Mouse (Mus musculus): ENCODE results near the gene Fgfr2.
"Not testable (repeated sequence)": the region's sequence is repeated elsewhere in the genome, so short reads cannot be mapped to it uniquely, and the experiment has no call there.

The Fgfr2 gene

GRCm38 (mm10) chr7:131082403-131082802 is 2040.7 kb downstream of the Fgfr2 start:
- DNase-seq (ENCODE audit: low read depth, low spot score): not testable (repeated sequence)

- peak; percentile 11 for DNase-seq (ENCODE audit: low read depth, low spot score)
These were observed 2047.2 kb downstream of the Fgfr2 start for GRCm38 (mm10) chr7:131075956-131076355.

- DNase-seq (ENCODE audit: low read depth, low spot score): not testable (repeated sequence)
These were observed 2049.1 kb downstream of the Fgfr2 start for GRCm38 (mm10) chr7:131074098-131074497.

GRCm38 (mm10) chr7:131073476-131073875 is 2049.7 kb downstream of the Fgfr2 start:
- DNase-seq (ENCODE audit: low read depth, low spot score): not testable (repeated sequence)

GRCm38 (mm10) chr7:131068191-131068590 is 2055.0 kb downstream of the Fgfr2 start:
- not testable (repeated sequence) for DNase-seq (ENCODE audit: low read depth, low spot score)

- no peak for DNase-seq (ENCODE audit: low read depth, low spot score)
These were observed 2060.6 kb downstream of the Fgfr2 start for GRCm38 (mm10) chr7:131062541-131062940.

- not testable (repeated sequence) for DNase-seq (ENCODE audit: low read depth, low spot score)
These were observed 2063.3 kb downstream of the Fgfr2 start for GRCm38 (mm10) chr7:131059808-131060207.

- DNase-seq (ENCODE audit: low read depth, low spot score): not testable (repeated sequence)
These were observed 2065.2 kb downstream of the Fgfr2 start for GRCm38 (mm10) chr7:131057918-131058317.

- peak; percentile 12 for DNase-seq (ENCODE audit: low read depth, low spot score)
These were observed 2068.3 kb downstream of the Fgfr2 start for GRCm38 (mm10) chr7:131054808-131055370.

- DNase-seq (ENCODE audit: low read depth, low spot score): not testable (repeated sequence)
These were observed 2073.3 kb downstream of the Fgfr2 start for GRCm38 (mm10) chr7:131049829-131050228.

- peak; percentile 12 for DNase-seq (ENCODE audit: low read depth, low spot score)
These were observed 2077.8 kb downstream of the Fgfr2 start for GRCm38 (mm10) chr7:131045258-131045835.

- peak; percentile 29 for DNase-seq (ENCODE audit: low read depth, low spot score)
These were observed 2080.5 kb downstream of the Fgfr2 start for GRCm38 (mm10) chr7:131042657-131043056.

- not testable (repeated sequence) for DNase-seq (ENCODE audit: low read depth, low spot score)
These were observed 2082.4 kb downstream of the Fgfr2 start for GRCm38 (mm10) chr7:131040760-131041159.

GRCm38 (mm10) chr7:131037083-131037482 is 2086.1 kb downstream of the Fgfr2 start:
- DNase-seq (ENCODE audit: low read depth, low spot score): no peak

- DNase-seq (ENCODE audit: low read depth, low spot score): no peak
These were observed 2086.8 kb downstream of the Fgfr2 start for GRCm38 (mm10) chr7:131036396-131036795.

GRCm38 (mm10) chr7:131031755-131032154 is 2091.4 kb downstream of the Fgfr2 start, which contains the start of gene Dmbt1:
Gene Dmbt1 (plus strand): TSS chr7:131032053.
- DNase-seq (ENCODE audit: low read depth, low spot score): no peak

GRCm38 (mm10) chr7:131027557-131027956 is 2095.6 kb downstream of the Fgfr2 start:
- DNase-seq (ENCODE audit: low read depth, low spot score): no peak

- no peak for DNase-seq (ENCODE audit: low read depth, low spot score)
These were observed 2098.3 kb downstream of the Fgfr2 start for GRCm38 (mm10) chr7:131024807-131025206.

- no peak for DNase-seq (ENCODE audit: low read depth, low spot score)
These were observed 2104.0 kb downstream of the Fgfr2 start for GRCm38 (mm10) chr7:131019181-131019580.

- no peak for DNase-seq (ENCODE audit: low read depth, low spot score)
These were observed 2111.2 kb downstream of the Fgfr2 start for GRCm38 (mm10) chr7:131011901-131012300.

- no peak for DNase-seq (ENCODE audit: low read depth, low spot score)
These were observed 2114.0 kb downstream of the Fgfr2 start for GRCm38 (mm10) chr7:131009178-131009577.

- no peak for DNase-seq (ENCODE audit: low read depth, low spot score)
These were observed 2115.9 kb downstream of the Fgfr2 start for GRCm38 (mm10) chr7:131007221-131007620.

- no peak for DNase-seq (ENCODE audit: low read depth, low spot score)
These were observed 2119.1 kb downstream of the Fgfr2 start for GRCm38 (mm10) chr7:131004071-131004470.
